Mouse (Mus musculus) spleen, adult 2 months (tissue): ENCODE results near the gene Ccz1.

Source experiments
- CTCF ChIP-seq: fragments of 200-500 bp; IDR thresholded peaks from 2 replicates; pipeline ENCODE4 v1.5.1; 2011; ENCODE audit warnings: mild to moderate bottlenecking, inconsistent platforms; ENCODE audit not compliant: insufficient read depth, insufficient read length, insufficient replicate concordance; ENCODE audit errors: extremely low read depth
- POLR2A ChIP-seq: fragments of 200-500 bp; IDR thresholded peaks from 2 replicates; pipeline ENCODE4 v1.6.1; 2011; ENCODE audit warnings: low read depth, low read length, inconsistent platforms

DNA sequence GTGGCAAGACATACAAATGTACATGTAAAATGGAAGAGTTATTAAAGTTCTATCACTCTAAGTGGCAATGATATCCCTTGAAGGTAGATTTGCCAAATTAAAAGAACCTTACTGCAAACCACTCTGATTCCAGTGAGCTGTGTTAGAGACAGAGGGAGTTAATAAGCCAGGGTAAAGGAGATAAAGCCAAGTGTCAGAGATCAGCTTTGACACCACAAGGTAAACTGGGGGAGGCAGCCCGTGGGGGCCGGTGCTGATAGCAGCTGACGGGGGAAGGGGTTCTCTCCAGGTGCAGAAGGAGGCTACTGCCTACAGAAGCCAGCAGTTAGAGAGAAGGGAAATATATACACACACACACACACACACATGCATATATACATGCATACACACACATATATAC is 42.0 kb downstream of the Ccz1 start:
- TF ChIP-seq CTCF (no peak), POLR2A (no peak)
